Comparison of ENCODE assay signal across 9 mouse cellular contexts in genomic region chr10:99615779-99616178, GRCm38 (mm10).
DNase-seq lines count a peak whose midpoint lies in the region; ATAC-seq and TF ChIP-seq lines count a peak whose summit lies in the region.
"Had no signal": no experiment of that assay in that cellular context is flagged by ENCODE, and none has a peak within 500 bp of the region (broad histone marks: within the 10 kb centered on the region; RNA-seq: fewer than 3 reads in every experiment).

No protein-coding gene starts in this region.

- peak; percentile 76 for DNase-seq in ES-E14 (ENCODE audit: low read depth, low spot score)
- DNase-seq in brain, embryonic 14.5 days (ENCODE audit: low read depth), result peak; percentile 95
- peak; percentile 93 for DNase-seq in forebrain, embryonic 11.5 days (ENCODE audit: low spot score)
- peak; percentile 90 for DNase-seq in heart, postnatal 4 days
- peak; percentile 95 to 96 for DNase-seq in layer of hippocampus, postnatal 10 days (ENCODE audit: low spot score in 2 of 2)
- peak; percentile 78 to 90 for DNase-seq in lung, postnatal 4 days
- peak; percentile 87 for DNase-seq in right cerebral cortex, adult 18-20 months
- peak; percentile 45 for DNase-seq in urinary bladder, adult 2 months (ENCODE audit: low spot score)

- no peaks in the 10 kb centered on the region for H3K36me3 ChIP-seq in ES-E14 (ENCODE audit: control insufficient read depth, insufficient read depth, low read length, poor library complexity, severe bottlenecking)
- H3K36me3 ChIP-seq in forebrain, embryonic 11.5 days (ENCODE audit: control insufficient read depth, insufficient read depth, low read length), result no peaks in the 10 kb centered on the region
- H3K36me3 ChIP-seq: limb, embryonic 12.5 days had no signal

- H3K4me1 ChIP-seq in ES-E14 (ENCODE audit: control insufficient read depth in 2 of 2, insufficient read depth in 2 of 2, low read length in 2 of 2, poor library complexity in 1 of 2), result no peaks in the 10 kb centered on the region
- no peaks in the 10 kb centered on the region for H3K4me1 ChIP-seq in forebrain, embryonic 11.5 days (replicated peaks; ENCODE audit: control insufficient read depth, insufficient read depth, low read length)
- H3K4me1 ChIP-seq: limb, embryonic 12.5 days had no signal

- no peaks in the 10 kb centered on the region for H3K9me3 ChIP-seq in ES-E14 (ENCODE audit: control insufficient read depth, insufficient read depth, low read depth, low read length)
- H3K9me3 ChIP-seq in forebrain, embryonic 11.5 days (ENCODE audit: control insufficient read depth, low read length), result no peaks in the 10 kb centered on the region

- 16% methylated on average over 6 of the region's 6 CpGs for WGBS in forebrain, embryonic 11.5 days

- H3K9ac ChIP-seq in ES-E14 (ENCODE audit: insufficient read depth, low read depth, low read length, poor library complexity, severe bottlenecking), result no peak overlapping the region
- no peak overlapping the region for H3K9ac ChIP-seq in forebrain, embryonic 11.5 days (ENCODE audit: low read length)
- H3K9ac ChIP-seq: limb, embryonic 12.5 days had no signal

- no peak overlapping the region for H3K4me2 ChIP-seq in forebrain, embryonic 11.5 days (ENCODE audit: low read depth, low read length, severe bottlenecking)
- H3K4me2 ChIP-seq: limb, embryonic 12.5 days had no signal

- no peak overlapping the region for H3K27ac ChIP-seq in ES-E14 (ENCODE audit: insufficient read depth, low read depth, low read length, poor library complexity, severe bottlenecking)
- H3K27ac ChIP-seq in forebrain, embryonic 11.5 days (ENCODE audit: low read depth, low read length), result no peak overlapping the region
- H3K27ac ChIP-seq: limb, embryonic 12.5 days had no signal

- H3K4me3 ChIP-seq in ES-E14 (ENCODE audit: insufficient read depth in 1 of 2, low read depth in 1 of 2, low read length in 2 of 2, poor library complexity in 1 of 2, severe bottlenecking in 1 of 2), result no peak overlapping the region
- H3K4me3 ChIP-seq in forebrain, embryonic 11.5 days (ENCODE audit: low read depth, low read length), result no peak overlapping the region
- H3K4me3 ChIP-seq: limb, embryonic 12.5 days had no signal

- peak; percentile 93 for TF ChIP-seq CTCF in brain, embryonic 14.5 days (IDR thresholded peaks at IDR 0.05; ENCODE audit: borderline replicate concordance, extremely low read depth, insufficient read depth, insufficient read length)

- in situ Hi-C loops in ES-E14 (cut with MboI; ENCODE audit: low sequenced_read_pairs in 2 of 2, unreplicated experiment in 2 of 2), result loop anchor here (5.0 to 25.0 kb wide), 2 partner anchors 428 to 433 kb away; no protein-coding TSS in a partner anchor

- no peak for TF ChIP-seq POLR2A in brain, embryonic 14.5 days (IDR thresholded peaks at IDR 0.05; ENCODE audit: borderline replicate concordance, extremely low read depth, insufficient read depth, insufficient read length, poor library complexity, severe bottlenecking)

- ATAC-seq in forebrain, embryonic 11.5 days (replicated peaks; ENCODE audit: low FRiP score), result peak; percentile 69

- H3K27me3 ChIP-seq in forebrain, embryonic 11.5 days (ENCODE audit: control insufficient read depth, insufficient read depth, low read length), result no peaks in the 10 kb centered on the region
- H3K27me3 ChIP-seq: limb, embryonic 12.5 days had no signal

TF ChIP-seq in ES-E14, 5 proteins besides CTCF, POLR2A, EP300 and RAD21:
- TF ChIP-seq ZNF384 (IDR thresholded peaks at IDR 0.05; ENCODE audit: low read depth, low read length) (0 out of 2 replicates have a peak, but pooled peaks have one; percentile 21), CHD2 (IDR thresholded peaks at IDR 0.05; ENCODE audit: low read depth, low read length) (no peak), HCFC1 (IDR thresholded peaks at IDR 0.05; ENCODE audit: borderline replicate concordance, insufficient read depth, low read length) (no peak), MAFK (IDR thresholded peaks at IDR 0.05; ENCODE audit: insufficient read depth, low read depth, low read length) (no peak), ZC3H11A (IDR thresholded peaks at IDR 0.05; ENCODE audit: borderline replicate concordance, low read depth, low read length) (peak; percentile 99)
TF ChIP-seq in ES-E14: peak in this region for 2.

Comparison
In these comparisons a context has a peak if more than half of its experiments do, and no peak if none do; other contexts are left out.
1. DNase-seq: peak in every context shown above with its lines; median percentile 96 in layer of hippocampus, postnatal 10 days; 95 in brain, embryonic 14.5 days; 93 in forebrain, embryonic 11.5 days; 90 in heart, postnatal 4 days; 87 in right cerebral cortex, adult 18-20 months; 84 in lung, postnatal 4 days; 76 in ES-E14; 45 in urinary bladder, adult 2 months.